Mouse (Mus musculus) stomach, postnatal 0 days (tissue): ENCODE data around the gene Scnn1b.

Experiments
- CTCF ChIP-seq: IDR thresholded peaks from 2 replicates; pipeline ENCODE4 v1.5.1; 2016; ENCODE audit warnings: antibody characterized with exemption, low read depth, mild to moderate bottlenecking, moderate library complexity
- EP300 ChIP-seq: optimal IDR thresholded peaks from 2 replicates; pipeline ENCODE3; 2016; ENCODE audit warnings: antibody characterized with exemption

DNA sequence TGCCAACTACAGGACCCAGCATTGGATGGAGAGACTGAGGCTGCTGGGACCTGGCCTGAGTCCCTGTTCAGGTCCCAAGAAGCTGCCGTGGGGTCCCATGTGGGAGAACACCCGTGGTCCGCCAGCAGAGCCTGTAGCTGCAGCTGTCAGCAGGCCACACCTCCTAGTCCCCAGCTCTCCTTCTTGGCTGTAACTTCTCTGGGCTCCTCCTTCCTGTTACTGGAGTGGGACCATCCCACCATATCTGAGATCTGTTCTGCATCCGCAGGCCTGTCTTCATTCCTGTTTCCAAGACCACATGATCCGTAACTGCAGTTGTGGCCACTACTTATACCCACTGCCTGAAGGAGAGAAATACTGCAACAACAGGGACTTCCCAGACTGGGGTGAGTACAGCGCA is 49.1 kb downstream of the Scnn1b start:
- TF ChIP-seq CTCF (no peak), EP300 (no peak)
